Mouse (Mus musculus): ENCODE results near the gene Ern2.

DNA sequence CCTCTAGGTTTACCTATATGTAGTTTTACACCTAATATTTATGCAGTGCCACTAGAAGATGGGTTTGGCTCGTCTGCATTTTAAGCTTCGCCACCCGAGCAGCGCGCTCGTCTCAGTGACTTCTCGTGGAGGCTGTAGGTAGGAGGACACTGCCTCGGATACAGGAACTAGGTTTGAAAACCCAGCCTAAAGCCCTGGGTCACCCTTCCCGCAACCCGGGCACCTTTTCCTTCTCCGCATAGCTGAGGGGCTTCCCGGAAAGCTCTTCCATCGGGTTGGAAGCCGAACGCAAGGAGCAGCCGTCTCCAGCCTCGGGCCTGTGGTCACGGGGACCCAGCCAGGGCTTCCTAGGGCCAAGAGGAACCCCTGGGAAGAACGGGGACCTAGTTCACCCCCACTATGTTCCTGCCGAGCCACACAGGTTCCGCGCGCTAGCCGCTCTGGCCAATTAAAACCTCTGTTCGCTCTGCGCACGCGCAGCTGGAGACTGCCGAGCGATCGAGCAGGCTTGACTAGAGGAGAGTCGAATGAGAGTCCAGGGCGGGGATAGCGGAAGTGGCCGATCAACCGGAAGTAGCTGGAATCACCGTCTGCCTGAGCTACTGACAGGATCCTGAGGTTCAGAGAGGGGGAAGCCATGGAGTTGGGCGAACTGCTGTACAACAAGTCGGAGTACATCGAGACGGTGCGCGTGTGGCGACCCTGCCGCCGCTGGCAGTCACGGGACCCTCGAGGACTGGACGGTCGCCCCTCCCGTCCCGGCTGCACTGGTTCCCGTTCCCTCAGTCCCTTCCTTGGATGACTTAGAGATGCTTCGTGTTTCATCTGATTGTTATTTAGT, 53.3 kb downstream of the Ern2 start, which contains the start of the genes Palb2 and Dctn5:
- peak; percentile 75; the same call in 1 of the 2 replicates for TF ChIP-seq POLR2A (IDR thresholded peaks at IDR 0.05; ENCODE audit: borderline replicate concordance, extremely low read depth, low read depth, low read length)
- TF ChIP-seq CTCF (IDR thresholded peaks at IDR 0.05; ENCODE audit: insufficient read depth, low read length), result no peak

Measured in lung, adult 2 months (tissue).